Mouse (Mus musculus): ENCODE measurements around the gene Gm29776.

The Gm29776 gene

GRCm38 (mm10) chr14:54647900-54648299, 50.7 kb downstream of the Gm29776 start:
- no peak for DNase-seq

GRCm38 (mm10) chr14:54646898-54647636, 51.6 kb downstream of the Gm29776 start:
- DNase-seq, result no peak

GRCm38 (mm10) chr14:54646455-54646854, 52.2 kb downstream of the Gm29776 start:
- no peak for DNase-seq

DNA sequence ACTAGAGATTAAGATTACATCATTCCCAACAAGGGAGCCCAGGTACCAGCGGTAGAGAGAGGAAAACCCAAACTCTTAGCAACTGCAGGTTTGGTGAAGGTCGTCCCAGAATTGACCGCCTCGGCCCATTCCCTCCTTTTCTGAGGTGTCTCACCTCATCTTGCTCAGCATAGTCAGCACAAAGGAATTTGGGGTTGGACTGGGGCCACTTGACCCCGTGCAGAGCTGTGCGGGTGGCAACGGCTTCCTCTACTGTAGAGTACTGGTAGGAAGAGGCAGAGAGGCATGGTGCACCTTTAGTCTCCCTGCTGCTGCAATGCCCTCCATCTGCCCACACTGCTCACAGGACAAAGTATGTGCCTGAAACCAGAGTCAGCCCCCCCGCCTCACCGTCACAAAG, 54.3 kb downstream of the Gm29776 start:
- no peak for DNase-seq

- DNase-seq, result no peak
Observed at GRCm38 (mm10) chr14:54643011-54643410, 55.6 kb downstream of the Gm29776 start.

All from kidney, adult 11 months (tissue).